Mouse (Mus musculus) mouse trophoblast stem cell (cell line): Measurements from ENCODE around the gene Higd1c.
"Not testable (repeated sequence)": the region's sequence is repeated elsewhere in the genome, so short reads cannot be mapped to it uniquely, and the experiment has no call there.

ENCODE experiments used
- in situ Hi-C, 2 experiments: fragments of 300-500 bp; cut with MseI, MboI; formaldehyde crosslinking; loops; 2 replicates in 1 of 2; 3 replicates in 1 of 2; pipeline ENCODE4 v1.15.1; 2025

Higd1c gene

DNA sequence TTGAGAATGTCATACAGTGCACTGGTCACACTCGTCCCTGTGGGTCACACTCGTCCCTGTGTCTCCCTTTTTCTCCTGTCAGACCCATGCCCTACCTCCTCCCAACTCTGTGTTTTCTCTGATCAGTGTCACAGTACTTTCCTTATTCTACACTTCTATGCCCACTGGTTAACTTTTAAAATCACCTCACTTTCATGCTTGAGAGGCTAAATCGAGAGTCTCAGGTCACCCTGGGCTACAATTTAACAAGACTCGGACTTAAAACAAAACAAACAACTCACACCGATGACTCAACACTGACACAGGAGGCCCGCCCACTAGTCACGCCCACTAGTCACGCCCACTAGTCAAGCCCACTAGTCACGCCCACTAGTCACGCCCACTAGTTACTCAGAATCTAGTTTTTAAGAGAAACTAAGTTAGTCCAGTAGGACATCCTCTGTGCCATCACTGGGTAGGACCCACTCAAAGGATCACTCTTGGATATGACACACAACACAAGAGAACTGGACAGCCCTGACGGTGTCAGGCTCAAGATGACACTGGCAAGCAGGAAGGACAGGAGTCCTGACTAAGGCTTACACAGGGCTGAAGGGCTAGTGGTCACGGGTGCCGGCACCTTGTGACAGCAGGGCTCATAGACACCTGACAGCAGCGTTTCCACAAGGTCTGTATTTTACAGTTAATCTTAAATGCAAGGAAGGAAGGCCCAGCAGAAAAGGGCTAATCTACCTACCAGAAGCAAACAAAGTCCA is 46.8 kb downstream of the Higd1c start:
- in situ Hi-C loops, result no loop called here

DNA sequence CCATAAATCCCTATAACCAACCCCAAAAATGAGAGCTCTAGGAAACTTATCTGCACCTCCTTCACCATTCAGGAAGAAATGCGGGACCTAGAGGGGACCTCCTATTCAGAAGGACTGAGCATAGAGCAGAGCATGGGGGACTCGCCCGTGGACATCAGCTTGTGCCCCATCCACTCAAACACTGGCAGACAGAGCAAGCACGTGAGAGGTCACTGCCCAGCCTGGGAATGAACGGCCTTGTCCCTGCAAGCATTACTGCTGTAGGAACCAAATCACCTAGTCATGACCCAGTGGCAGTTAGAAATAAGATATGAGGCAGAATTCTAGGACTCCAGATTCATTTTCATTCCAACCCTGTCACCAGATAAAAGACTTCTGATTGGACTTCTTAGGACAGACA is 47.4 kb downstream of the Higd1c start:
- in situ Hi-C loops, result no loop called here

DNA sequence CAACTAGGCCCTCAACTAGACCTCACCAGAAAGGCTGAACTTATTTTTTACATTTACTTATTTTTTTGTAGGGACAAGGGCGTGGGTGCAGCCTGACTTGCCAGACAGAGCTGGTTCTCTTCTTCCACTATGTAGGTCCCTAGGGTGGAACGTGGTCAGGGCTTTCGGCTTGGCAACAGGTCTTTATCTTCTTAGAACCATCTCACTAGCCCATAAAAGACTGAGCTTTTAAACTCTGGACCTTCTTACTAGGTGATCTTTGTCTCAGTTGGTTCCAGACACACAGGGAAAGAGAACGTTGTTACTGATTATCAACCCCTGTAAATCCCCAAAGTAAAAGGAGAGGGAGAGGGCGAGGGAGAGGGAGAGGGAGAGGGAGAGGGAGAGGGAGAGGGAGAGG is 49.0 kb downstream of the Higd1c start:
- in situ Hi-C loops, result no loop called here

DNA sequence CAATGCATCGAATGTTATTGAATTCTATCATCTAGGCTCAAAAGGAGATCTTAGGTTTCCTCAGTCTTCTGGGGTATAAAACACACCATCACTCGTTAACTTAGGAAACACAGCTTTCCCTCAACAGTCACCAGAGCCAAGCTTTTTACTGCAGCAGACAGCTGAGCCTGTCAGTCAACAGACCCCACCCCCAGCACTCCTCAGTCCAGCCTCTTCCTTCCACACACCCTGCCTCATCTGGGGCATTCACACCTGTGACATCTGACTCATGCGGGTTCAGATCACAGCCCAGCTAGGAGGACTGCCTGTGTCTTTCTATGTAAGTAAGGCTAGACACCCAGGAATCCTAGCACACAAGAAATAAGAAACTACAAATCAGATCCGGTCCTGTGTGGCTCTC is 49.7 kb downstream of the Higd1c start:
- in situ Hi-C loops, result no loop called here

DNA sequence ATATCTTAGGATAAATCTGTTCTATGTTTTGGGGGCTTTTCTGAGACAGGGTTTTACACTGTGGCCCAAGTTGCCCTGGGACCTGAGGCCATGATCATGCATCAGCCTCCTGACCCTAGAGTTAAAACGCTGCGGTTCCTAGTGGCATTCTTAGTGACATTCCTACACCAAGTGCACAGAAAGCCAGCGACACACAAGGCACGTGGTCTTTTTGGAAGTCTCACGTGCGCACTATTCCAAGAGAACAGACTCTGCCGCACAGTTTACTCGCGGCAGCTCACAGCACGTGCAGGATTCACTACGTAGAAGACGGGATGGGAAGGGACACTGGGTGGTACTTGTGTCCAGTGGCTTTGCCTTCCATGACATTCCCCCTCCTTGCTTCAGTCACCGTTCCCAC is 50.6 kb downstream of the Higd1c start:
- in situ Hi-C loops, result no loop called here

DNA sequence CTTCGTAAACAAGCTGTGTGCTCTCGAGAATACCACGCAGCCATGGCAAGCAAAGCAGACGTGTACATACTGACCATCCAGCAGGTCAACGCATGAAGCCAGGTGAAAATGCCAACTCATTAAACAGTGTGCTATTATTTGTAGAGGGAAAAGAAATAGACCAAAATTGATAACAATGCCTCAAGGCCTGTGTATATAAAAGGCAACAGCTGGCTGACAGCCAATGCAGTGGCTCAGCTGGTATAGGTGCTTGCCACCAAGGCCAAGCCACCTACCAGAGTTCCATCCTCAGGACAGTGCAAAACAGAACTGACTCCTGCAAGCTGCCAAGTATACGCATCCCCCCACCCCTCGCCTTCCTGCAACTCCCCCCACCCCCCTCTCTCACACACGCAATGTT is 51.3 kb downstream of the Higd1c start:
- in situ Hi-C loops, result no loop called here

DNA sequence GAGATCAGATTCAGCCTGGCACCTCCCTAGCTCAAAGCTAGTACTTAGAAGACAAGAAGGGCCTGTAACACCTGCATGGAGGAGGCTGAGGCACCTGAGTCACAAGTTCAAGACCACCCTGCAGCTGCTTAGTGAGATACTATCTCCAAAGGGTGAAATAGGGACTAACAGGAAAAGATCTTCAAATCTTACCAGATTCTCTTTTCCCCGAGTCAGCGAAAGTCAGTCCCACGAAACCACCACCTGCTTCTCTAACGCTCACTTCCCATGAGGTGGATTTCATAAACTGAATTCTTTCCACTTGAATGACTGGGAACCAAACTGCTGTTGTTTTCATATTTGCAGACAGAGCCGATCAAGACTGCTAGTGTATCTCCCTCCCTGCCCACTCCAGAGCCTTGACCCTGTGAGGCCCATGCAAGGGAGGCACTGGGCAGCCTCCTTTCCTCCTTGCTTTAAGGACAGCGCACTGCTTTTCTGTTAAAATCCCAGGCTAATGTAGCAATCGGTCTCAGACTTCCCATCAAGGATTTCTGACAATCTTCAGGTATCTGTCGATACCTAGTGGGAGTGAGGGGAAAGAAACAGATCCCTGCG is 53.6 kb downstream of the Higd1c start:
- in situ Hi-C loops, result no loop called here

DNA sequence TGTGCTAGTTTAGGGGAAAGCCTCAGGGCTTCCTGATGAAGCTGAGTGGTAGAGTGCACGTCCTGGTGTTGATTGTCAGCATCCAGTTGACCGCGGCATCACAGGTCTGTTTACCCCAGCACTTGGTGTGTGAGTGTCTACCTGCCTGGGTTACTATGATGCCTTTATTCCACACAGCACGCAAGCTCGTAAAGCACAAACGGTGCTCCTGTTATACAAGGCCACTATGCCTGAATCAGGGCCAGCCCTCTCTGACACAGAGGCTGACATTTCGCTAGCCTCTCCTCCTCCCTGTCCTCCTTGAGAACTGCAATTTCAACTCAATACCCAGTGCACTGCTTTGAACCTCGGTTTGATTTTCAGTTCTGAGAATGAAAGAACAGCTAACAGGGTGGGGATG is 55.0 kb downstream of the Higd1c start:
- in situ Hi-C loops, result no loop called here

DNA sequence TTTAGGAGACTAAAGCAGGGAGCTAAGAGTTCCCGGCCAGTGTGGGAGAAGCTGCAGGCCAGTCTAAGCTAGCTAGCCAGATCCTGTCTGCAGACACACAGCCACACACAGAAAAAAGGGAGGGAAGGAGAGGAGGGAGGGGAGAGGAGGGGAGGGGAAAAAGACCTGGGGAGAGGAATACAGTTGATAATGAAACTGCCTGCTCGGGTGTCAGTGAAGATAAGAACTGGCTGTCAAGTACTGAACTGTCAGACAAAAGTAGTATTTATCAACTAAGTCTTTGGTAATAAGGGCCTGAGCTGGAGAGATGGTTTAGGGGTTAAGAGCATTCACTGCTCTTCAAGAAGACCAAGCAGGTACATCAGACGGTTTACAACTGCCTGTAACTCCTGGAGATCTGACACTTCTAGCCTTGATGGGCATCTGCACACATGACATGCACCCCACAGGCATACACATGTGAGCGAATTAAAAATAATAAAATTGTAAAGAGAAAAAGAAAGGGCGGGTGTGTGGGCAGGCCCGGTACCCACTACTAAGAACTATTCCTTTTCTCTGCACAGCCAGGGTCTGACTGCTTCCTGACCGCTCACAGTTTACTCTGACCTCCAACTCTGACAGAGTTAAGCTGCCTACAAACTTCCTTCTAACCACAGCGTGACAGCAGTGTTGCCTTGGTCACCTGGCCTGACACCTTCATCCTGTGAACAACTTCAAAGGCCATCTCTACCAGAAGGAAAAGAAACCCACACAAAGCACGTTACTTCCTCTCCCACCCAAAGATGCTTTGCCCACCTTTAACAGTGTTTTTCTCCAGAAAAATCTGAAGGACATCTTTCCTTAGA is 55.8 kb downstream of the Higd1c start:
- in situ Hi-C loops, result no loop called here

DNA sequence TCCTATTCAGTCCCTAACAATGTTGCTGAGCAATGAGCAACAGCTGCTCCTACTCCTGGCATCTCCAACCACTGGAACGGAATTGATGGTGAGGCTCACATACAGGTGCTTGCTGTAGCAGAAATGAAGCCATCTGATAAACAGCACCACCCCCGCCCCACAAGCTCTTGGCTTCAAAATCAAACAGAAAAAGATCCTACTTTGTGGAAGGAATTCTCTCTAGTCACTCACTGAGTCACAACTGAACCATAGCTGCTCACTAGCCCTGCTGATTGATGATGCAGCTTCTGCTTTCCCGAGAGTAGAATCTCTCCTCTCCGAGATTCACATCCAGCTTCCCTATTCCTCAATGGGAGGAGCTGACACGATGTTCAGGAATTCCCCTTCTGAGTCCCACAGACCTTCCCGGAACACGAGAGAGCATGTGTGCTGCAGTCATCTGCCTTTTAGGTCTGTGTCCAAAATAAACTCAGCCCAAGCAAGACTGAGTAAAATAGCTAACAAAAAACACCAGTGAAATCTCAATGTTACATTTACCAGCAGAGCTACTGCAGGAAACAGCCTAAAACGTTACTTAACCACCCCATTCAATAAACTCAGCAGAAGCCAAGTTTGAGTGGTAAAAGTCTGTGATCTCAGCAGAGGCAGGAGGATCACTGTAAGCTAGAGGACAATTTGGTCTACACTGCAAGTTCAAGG is 56.9 kb downstream of the Higd1c start:
- in situ Hi-C loops, result no loop called here

DNA sequence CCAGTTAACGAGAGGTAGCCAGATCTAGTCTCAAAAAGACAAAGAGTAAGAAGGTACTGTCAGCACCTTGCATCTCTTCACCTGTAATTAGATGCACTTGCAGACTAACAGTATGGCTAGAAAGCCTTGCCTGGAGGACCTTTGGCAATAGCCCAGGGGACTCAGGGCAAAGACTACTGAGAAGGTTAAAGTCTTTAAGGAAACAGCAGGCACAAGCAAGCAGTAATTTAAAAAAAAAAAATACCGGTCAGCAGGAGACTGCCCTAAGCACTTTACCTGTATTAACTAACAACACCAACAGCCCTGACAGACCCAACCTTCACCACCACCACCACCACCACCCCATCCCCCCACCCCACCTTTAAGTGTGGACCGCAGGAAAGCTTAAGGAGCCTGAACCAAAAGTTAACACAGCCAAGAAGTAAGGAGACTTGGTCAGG is 57.4 kb downstream of the Higd1c start, which contains the start of gene Gm5475:
Gene Gm5475, plus strand, starts transcription at position 390 of the 440 bp plus-strand sequence.
- in situ Hi-C loops, result not testable (repeated sequence)

DNA sequence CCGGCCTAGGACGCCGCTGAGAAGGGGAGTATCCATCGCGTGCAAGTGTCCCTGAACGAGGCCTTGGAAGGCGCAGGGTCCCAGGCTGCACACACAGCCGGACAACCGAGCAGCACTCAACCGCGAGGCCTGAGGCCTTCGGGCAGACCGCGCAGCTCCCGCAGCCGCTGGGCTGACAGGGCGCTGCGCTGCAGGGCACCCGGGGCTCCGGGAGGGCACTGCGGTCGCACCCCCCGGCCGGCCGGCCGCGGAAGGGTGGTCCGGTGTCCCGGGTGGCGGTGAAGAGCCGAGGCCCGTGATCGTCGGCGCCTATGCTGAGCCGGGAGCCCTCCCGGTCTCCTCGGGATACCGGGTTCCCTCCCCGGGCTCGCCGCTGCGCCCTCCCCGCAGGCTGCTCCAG is 58.1 kb downstream of the Higd1c start:
- in situ Hi-C loops, result no loop called here

DNA sequence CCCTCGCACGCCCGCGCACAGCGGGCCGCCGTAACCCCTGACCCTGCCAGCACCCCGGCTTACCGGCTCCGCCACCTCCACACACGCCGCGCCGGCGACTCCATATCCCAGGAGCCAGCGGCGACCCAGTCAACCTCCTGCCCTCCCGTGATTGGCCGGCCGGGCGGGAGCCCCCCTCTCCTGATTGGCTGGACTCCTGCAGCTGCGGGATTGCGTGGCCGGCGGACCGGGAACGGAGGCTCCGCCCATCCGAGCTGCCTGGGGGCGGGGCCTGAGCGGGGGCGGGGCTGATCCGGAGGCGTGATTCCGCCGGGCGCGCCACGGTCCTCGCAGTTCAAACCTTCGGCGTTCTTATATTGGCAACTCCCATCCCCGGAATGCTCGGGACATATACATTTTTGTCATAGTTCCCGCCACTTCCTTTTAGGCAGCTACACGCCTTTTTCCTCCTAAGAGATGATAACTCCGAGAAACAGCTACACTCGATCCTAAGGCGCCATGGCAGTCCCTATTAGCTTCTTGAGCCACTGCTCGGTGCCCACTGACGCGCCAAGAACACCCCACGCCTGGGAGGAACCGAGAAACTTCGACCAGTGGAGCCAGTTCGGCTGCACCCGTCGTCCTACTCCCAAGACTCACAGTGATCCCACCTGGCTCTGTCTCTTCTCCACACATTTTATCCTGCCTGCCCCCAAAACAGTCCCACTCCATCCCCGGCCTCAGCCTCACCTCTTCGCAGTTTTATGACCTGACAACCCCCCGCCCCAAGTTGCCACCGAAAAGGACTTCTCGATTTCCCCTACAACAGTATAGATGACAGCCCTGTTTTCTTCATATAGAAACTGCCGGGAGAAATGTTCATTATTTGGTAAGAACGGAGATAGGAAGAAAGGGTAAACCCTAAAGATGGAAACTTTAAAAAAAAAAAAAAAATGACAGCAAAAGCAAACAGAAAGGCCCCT is 58.8 kb downstream of the Higd1c start:
- in situ Hi-C loops, result no loop called here

DNA sequence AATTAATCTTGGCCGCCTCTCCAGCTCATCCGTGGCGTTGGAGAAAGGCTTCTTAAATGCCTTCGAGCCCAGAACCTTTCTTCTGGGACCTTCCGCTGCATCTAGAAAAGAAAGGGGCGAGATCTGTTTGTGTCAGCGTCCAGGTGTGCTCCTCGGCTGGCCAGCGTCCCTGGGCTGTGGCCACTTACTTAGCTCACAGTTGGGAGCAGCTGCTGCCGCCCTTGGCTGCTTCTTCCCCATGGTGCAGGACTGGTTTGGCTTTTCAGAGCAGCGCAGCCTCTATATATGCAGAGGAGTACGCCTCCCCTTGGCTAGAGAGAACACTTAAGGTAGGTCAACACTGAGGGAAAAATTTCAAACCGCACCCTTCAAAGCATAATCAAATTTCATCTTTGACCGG is 59.6 kb downstream of the Higd1c start:
- in situ Hi-C loops, result no loop called here

DNA sequence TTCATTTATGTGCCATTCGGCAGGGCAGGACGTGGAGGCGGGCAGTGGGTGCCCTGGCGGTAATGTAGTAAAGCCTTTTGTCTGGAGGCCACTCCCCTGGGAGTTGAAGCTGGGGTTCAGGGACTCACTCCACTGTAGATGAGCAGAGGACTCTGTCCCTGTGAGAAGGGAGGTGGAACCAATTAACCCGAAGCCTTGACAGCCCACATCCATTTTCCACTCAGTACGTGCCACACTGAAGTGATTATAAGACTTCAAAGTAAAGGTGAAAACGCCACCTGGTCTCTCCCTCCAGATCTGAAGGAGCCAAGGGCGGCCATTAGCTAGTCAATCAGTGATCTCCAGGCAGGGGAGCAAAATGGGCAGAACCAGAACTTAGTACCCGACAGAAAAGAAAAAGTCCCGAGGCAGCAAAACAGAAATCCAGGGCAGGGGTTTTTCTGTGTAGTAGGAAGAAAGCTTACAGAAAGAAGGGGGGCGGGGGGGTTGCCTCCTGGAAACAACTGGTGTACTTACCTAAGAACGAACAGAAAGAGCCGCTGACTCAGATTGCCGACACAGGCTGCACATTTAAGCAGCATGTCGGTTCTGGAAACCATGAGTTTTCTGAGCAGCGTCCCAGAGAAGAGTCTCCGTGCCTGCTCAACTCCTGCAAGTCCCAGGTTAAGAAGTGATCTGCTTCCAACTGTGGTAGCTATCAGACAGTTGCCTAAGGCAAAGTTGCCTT is 60.2 kb downstream of the Higd1c start, which contains the start of gene Slc11a2:
Gene Slc11a2, minus strand, starts transcription at position 677 of the 727 bp plus-strand sequence.
- in situ Hi-C loops, result no loop called here

DNA sequence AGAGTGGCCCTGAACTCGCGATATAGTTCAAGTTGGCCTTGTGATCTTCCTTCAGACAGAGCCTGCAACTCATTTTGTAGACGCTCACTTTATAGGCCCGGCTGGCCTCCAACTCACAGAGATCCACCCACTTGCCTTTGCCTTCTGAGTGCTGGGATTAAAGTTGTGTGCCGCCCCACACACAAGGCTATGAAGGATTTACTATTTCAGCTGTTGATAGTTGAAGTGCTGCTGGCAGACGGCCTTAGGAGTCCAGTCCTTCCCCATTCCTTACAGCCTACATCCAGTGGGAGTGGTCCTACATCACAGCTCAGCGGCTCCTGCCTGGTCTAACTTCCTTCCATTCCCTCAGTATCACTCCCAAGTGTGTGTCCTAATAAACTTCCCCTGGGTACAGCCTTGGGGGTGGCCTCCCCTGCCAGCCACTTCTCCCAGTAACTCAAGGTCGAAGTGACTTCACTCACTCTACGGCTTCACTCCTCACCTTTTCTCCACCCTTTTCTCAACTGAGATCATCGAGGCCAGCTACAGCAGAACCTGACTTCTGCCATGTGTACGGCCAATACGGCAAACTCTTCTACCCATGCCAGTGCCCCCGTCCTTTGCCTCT is 64.1 kb downstream of the Higd1c start:
- in situ Hi-C loops, result no loop called here

DNA sequence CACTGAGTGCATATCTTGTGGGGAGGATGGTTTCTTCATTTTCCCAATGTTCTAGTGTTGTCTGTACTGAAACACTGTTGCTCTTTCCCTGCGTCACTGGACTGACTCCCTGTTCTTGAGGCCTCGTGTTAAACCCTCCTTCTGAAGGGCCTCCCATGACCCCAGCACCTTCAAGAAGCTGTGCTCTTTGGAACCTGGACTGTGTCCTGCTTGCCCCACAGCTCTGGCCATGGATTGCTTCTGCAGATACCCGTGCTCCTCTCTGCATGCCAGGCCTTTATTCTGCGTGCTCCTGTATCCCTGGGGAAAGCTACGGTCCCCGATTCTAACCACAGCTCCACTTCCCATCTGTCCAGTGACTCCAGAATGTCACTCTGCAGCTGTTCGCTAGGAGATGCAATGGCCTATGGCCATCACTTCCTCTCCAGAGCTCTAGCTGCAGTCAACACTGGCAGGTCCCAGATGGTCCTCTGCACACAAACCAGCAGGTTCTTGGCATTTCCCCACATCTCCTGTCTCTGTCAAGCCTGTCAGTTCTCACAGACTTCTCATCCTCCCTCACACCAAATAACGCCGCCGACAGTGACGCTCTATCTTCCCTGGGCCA is 65.7 kb downstream of the Higd1c start:
- in situ Hi-C loops, result no loop called here

DNA sequence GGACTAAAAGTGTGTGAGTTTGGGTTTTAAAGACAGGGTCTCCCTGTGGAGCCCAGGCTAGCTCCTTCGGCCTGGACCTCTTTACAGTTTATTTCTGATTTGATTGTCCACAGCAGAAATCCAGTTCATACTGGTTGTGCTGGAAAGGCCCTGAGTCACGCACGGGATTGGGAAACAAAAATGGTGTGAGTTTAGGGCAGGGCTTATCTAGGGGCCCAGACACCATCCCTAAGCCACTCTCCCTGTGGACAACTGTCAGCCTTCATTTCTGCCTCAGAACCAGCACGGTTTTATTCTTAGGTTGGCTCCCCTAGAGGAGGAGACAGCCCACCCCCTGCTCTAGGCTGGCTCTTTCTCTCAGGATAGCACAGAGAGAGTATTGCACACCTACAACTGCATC is 68.9 kb downstream of the Higd1c start:
- in situ Hi-C loops, result no loop called here
